Mouse (Mus musculus): ENCODE measurements at regions not wholly inside any gene's neighbourhood (a gene's known extent, or its start where the extent isn't known, plus 50 kb on each side); places are given as distances from the start of the nearest gene placed in this dataset.
"Not testable (repeated sequence)": the region's sequence is repeated elsewhere in the genome, so short reads cannot be mapped to it uniquely, and the experiment has no call there.

DNA sequence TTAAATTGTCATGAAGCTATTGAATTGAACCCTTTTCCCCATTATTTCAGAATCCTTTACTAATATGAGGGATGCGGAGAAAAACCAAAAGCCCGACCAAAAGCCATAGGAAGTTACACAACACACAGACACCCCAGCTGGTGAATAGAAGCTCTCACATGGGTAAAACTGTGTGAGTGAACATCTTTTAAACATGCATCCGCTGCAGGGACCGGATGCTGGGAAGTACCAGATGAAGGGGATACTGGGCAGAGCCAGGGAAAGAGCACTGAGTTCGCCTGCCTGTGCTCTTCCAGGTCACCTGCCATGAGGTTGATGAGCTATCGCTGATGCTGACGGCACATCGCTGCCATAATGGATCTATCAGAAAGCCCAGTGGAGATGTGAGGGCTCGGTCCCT lies 169.6 kb upstream of the Pmfbp1 start:
- TF ChIP-seq CTCF (IDR thresholded peaks at IDR 0.05; ENCODE audit: borderline replicate concordance, insufficient read depth, low read length) (no peak), POLR2A (IDR thresholded peaks at IDR 0.05; ENCODE audit: low read depth, low read length) (no peak)

DNA sequence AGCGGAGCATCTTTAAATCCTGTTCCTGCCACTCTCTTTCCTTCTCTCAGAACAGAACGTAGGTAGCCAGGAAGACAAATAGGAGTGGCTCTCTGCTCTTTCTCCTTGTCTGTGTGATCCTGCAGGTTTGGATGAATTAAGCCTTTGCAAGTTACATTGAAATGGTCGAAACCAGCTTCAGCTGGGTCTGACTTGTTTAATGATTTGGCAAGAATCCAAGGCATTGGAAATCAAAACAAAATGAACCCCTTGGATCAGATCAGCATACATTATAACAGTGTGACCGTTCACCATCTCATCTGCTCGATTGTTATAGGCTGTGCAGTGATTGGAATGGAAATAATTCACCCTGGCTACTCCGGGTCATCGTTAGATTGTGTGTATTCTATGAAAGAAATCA lies 157.6 kb upstream of the Pmfbp1 start:
- Histone ChIP-seq H3K27ac (ENCODE audit: insufficient read depth, low read length) (no peak overlapping the region), H3K4me3 (ENCODE audit: insufficient read depth, low read length) (no peak overlapping the region), H3K4me1 (ENCODE audit: control insufficient read depth, insufficient read depth, low read length) (no peaks in the 10 kb centered on the region)
- no peak for TF ChIP-seq CTCF (IDR thresholded peaks at IDR 0.05; ENCODE audit: borderline replicate concordance, insufficient read depth, low read length)
- no peak for TF ChIP-seq POLR2A (IDR thresholded peaks at IDR 0.05; ENCODE audit: low read depth, low read length)

More for the DNA sequence above, 169.6 kb upstream of the Pmfbp1 start:
- Histone ChIP-seq H3K4me1 (ENCODE audit: control insufficient read depth, insufficient read depth, low read length) (no peaks in the 10 kb centered on the region), H3K4me3 (ENCODE audit: insufficient read depth, low read length) (no peak overlapping the region), H3K27ac (ENCODE audit: insufficient read depth, low read length) (no peak overlapping the region)

DNA sequence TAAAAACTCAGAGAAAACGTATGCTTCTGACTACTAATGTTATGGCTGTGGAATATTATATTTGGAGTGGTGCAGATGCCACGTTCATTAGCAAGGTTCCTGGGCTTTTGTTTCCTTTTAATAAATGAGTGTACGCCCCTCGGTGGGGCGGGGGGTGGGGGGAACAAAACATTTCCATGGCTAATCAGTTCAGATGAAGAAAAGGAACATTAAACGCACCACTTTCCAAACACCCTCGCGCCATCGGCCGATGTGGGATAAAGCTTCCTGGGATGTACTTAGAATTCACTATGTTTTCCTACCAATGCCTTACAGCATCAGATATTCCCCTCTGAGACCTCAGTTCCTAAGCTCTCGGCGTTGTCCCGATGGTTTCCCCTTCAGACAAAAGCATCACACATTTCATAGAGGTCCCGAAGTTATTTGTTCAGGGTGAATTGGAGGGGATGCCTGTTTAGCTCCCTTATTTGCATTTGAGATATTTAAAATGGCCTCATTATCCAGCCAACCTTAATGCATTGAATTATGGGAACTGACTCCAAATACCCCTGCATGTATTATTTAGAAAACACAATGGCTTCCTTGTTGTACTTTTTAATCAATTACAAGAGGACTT lies 155.5 kb upstream of the Pmfbp1 start:
- TF ChIP-seq POLR2A (IDR thresholded peaks at IDR 0.05; ENCODE audit: low read depth, low read length) (no peak), CTCF (IDR thresholded peaks at IDR 0.05; ENCODE audit: borderline replicate concordance, insufficient read depth, low read length) (no peak)
- H3K4me1 ChIP-seq (ENCODE audit: control insufficient read depth, insufficient read depth, low read length) = no peaks in the 10 kb centered on the region
- no peak overlapping the region for H3K4me3 ChIP-seq (ENCODE audit: insufficient read depth, low read length)

DNA sequence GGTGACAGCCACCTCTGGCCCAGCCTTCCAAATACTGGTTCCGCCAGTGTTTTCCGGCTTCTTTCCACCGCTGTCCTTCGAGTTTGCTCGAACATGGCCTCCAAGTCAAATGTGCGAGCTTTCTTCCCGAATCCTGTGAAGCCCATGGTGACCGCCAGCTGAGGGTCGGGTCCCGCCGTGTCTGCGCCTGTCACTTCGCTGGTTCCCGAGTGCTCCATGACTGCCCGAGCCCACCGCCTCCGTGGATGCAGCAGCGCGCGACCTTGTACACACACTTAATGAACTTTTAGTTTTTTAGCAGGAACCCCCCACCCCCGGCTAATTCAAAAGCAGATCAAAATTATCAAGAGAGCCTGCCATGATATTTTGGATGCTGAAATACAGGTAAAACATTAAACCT lies 153.2 kb upstream of the Pmfbp1 start:
- H3K4me3 ChIP-seq (ENCODE audit: insufficient read depth, low read length); H3K4me1 ChIP-seq (ENCODE audit: control insufficient read depth, insufficient read depth, low read length); H3K27ac ChIP-seq (ENCODE audit: insufficient read depth, low read length): not testable (repeated sequence)

More for the DNA sequence above, 155.5 kb upstream of the Pmfbp1 start:
- H3K27ac ChIP-seq (ENCODE audit: insufficient read depth, low read length) = no peak overlapping the region

DNA sequence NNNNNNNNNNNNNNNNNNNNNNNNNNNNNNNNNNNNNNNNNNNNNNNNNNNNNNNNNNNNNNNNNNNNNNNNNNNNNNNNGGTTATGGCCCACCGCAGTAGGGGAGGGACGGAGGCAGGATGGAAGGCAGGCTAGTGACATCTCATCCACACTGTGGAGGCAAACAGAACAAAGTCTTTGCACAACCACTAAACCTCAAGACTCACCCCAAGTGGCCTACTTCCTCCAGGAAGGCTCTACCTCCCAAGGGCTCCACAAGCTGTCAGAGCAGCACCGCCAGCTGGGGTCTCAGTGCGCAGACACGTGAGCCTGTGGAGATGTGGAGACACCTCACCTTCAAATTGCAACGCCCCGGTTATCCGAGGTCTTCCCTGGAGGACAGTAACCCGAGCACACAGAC lies 138.7 kb upstream of the Pmfbp1 start:
- Histone ChIP-seq H3K4me1 (ENCODE audit: control insufficient read depth, insufficient read depth, low read length) (peaks cover 2% of the 10 kb centered on the region), H3K4me3 (ENCODE audit: insufficient read depth, low read length) (no peak overlapping the region), H3K27ac (ENCODE audit: insufficient read depth, low read length) (no peak overlapping the region)
- TF ChIP-seq POLR2A (IDR thresholded peaks at IDR 0.05; ENCODE audit: low read depth, low read length) (no peak), CTCF (IDR thresholded peaks at IDR 0.05; ENCODE audit: borderline replicate concordance, insufficient read depth, low read length) (no peak)

DNA sequence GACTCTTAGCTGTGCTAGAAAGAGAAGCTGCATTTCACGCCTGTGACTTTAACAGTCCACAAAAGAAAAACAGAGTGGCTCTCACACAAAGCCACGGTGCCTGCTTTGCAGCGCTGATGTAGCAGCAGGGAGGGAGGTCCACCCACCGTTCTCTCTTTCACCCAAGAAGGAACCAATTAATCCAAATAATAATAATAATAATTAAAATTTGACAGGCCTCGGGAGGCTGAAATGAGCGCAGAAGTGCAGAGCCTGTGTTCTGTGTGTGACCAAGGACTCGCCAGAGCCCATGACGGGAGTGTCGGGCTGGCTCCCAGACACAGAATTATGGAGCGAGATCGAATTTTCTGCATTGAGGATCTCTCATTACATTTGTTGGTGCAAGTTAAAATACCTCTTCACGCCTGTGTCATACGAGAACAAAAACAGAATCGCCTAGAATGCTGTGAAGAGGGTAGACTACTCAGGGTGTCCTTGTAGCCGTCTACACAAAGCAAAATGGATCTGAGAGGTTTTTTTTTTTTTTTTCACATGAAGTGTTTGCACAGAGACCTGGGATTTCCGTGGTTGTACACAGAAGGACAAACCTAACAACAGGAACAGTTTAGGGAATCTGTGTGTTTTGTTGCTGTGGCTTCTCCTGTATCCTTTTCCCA lies 134.3 kb upstream of the Pmfbp1 start:
- TF ChIP-seq POLR2A (IDR thresholded peaks at IDR 0.05; ENCODE audit: low read depth, low read length) = no peak
- TF ChIP-seq CTCF (IDR thresholded peaks at IDR 0.05; ENCODE audit: borderline replicate concordance, insufficient read depth, low read length) = no peak
- Histone ChIP-seq H3K4me3 (ENCODE audit: insufficient read depth, low read length) (no peak overlapping the region), H3K27ac (ENCODE audit: insufficient read depth, low read length) (no peak overlapping the region), H3K4me1 (ENCODE audit: control insufficient read depth, insufficient read depth, low read length) (peaks cover 5% of the 10 kb centered on the region)

DNA sequence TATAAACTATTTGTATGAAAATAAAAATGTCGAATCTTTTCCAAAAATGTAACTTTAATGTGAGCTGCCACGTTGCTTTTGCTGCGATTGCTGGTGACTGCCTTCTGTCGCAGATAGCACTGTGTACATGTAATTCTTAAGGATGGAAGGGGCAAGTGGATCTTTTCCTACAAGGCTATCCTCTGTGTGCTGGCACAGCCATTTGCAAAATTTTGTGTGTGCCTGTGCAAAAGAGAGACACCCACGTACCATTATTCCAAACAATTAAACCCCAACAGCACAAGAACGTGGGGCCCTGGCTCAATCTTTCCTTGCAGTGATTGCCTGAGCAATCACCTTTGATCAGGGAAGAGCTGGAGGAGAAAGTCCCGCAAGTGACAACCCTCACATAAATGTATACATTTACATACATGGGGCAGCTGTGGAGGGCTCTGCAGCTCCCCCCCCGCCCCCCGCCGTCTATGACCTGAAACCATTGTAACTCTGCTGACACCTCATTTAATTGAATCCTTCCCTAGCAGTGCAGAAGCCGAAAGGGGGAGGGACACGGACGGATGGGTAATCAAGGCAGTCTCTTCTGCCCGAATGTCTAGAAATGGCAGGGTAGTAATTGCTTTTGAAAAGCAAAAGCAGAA lies 133.6 kb upstream of the Pmfbp1 start:
- Histone ChIP-seq H3K27ac (ENCODE audit: insufficient read depth, low read length) (no peak overlapping the region; the same call in 1 of the 2 replicates), H3K4me1 (ENCODE audit: control insufficient read depth, insufficient read depth, low read length) (peaks cover 5% of the 10 kb centered on the region), H3K4me3 (ENCODE audit: insufficient read depth, low read length) (no peak overlapping the region; the same call in 1 of the 2 replicates)
- TF ChIP-seq POLR2A (IDR thresholded peaks at IDR 0.05; ENCODE audit: low read depth, low read length) (no peak), CTCF (IDR thresholded peaks at IDR 0.05; ENCODE audit: borderline replicate concordance, insufficient read depth, low read length) (no peak)

DNA sequence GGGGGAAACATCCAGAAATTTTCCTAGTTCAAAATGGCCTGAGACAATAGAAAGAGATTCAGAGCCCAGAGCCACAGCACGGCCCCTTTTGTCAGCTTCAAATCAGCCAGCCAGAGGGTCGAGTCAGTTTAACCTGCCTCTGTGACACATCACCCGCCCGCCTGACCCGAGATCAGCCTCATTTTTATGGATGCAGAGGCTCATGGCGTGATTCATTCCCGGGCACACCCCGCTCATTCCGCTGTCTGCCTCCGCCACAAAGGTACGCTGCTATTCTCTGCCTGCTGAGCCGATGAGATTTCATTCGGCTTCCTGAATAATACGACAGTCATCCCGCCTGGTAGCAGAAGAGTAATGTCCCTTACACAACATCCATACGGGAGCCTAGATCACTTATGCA lies 132.9 kb upstream of the Pmfbp1 start:
- TF ChIP-seq POLR2A (IDR thresholded peaks at IDR 0.05; ENCODE audit: low read depth, low read length) = no peak
- no peak for TF ChIP-seq CTCF (IDR thresholded peaks at IDR 0.05; ENCODE audit: borderline replicate concordance, insufficient read depth, low read length)
- no peak overlapping the region for H3K4me3 ChIP-seq (ENCODE audit: insufficient read depth, low read length)

DNA sequence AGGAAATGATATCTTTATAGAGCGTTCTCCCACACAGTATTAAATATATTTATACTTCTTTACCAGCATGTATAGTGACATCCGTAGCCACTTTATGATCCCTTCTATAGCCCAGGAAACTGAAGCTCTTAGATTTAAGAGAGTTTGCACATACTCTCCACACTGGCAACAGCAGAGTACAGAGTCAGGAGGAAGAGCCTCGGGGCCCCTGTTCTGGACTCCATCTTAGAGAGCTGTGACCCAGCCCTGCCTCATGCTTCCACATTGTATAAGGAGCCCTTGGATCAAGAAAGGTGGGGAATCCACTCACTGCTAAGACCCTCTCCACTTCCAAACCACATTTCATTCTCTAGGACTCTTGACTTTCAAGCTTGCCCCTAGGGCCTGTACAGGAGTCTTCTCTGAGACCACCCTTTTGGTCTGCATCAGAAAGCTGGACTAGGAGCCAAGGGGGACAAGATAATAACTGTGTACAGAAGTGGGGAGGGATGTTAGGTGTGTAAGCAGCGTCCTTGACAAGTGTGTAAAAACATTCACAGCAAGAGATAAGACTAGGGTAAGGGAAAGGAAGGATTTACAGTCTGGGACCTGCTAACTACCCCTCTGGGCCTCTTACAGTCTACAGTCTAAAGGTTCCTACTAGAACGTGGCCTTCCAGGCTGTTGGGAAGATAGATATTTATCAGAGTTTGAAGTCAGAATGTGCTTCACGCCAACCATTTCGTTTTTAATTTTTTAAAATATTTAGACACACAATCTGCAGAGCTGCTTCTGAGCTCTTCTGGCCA lies 132.1 kb upstream of the Pmfbp1 start:
- TF ChIP-seq CTCF (IDR thresholded peaks at IDR 0.05; ENCODE audit: borderline replicate concordance, insufficient read depth, low read length) (no peak), POLR2A (IDR thresholded peaks at IDR 0.05; ENCODE audit: low read depth, low read length) (no peak)
- Histone ChIP-seq H3K27ac (ENCODE audit: insufficient read depth, low read length) (no peak overlapping the region), H3K4me1 (ENCODE audit: control insufficient read depth, insufficient read depth, low read length) (peaks cover 5% of the 10 kb centered on the region), H3K4me3 (ENCODE audit: insufficient read depth, low read length) (no peak overlapping the region)

More for the DNA sequence above, 132.9 kb upstream of the Pmfbp1 start:
- H3K27ac ChIP-seq (ENCODE audit: insufficient read depth, low read length) = no peak overlapping the region; the same call in 1 of the 2 replicates
- H3K4me1 ChIP-seq (ENCODE audit: control insufficient read depth, insufficient read depth, low read length) = peaks cover 5% of the 10 kb centered on the region
